Mouse (Mus musculus): Measurements from ENCODE around the gene Psma7. TPM values are rescaled to one million over a fixed set of nuclear protein-coding genes. Genes with fewer than 3 reads are reported as not detected.

Psma7 gene
- 100 to 1,000 TPM; 162 TPM for total RNA-seq (2021)
- long read RNA-seq, experiment 1, transcript Psma7-201 (7 exons, 914 nt) = major isoform, 83 of 212 reads
- long read RNA-seq, experiment 1, partial matches to known transcripts = 102 of 212 reads
- long read RNA-seq, experiment 1, other reads (novel, unspliced or antisense) = 21 of 212 reads
- long read RNA-seq, experiment 2, transcript Psma7-201 (7 exons, 914 nt) = major isoform, 45 of 144 reads
- long read RNA-seq, experiment 2, partial matches to known transcripts = 64 of 144 reads
- long read RNA-seq, experiment 2, other reads (novel, unspliced or antisense) = 26 of 144 reads

- peak within 1 kb of the TSS; percentile 100 for H3K27ac ChIP-seq
- intact Hi-C loops (cut with DNase I) = loop anchor here (1.0 kb wide), 2 partner anchors 18 to 66 kb away; partner anchors contain the start of genes Lsm14b and Taf4
- peak; percentile 44 for TF ChIP-seq CTCF (IDR thresholded peaks at IDR 0.05)
- DNase-seq (ENCODE audit: extremely low spot score in 1 of 2, low spot score in 2 of 2) = peak; percentile 90 to 91
- peak within 1 kb of the TSS; percentile 99 for H3K4me3 ChIP-seq
Measured at GRCm38 (mm10) chr2:180042256-180042857, at the start of gene Psma7, which contains the start of gene Ss18l1. Psma7 (minus strand) TSS chr2:180042433. Ss18l1 (plus strand) TSS chr2:180042509.

- no peak overlapping the region for H3K4me3 ChIP-seq
- intact Hi-C loops (cut with DNase I) = no loop called here
- TF ChIP-seq CTCF (IDR thresholded peaks at IDR 0.05) = no peak
Measured at GRCm38 (mm10) chr2:180090285-180090684, 48.1 kb upstream of the Psma7 start.

DNA sequence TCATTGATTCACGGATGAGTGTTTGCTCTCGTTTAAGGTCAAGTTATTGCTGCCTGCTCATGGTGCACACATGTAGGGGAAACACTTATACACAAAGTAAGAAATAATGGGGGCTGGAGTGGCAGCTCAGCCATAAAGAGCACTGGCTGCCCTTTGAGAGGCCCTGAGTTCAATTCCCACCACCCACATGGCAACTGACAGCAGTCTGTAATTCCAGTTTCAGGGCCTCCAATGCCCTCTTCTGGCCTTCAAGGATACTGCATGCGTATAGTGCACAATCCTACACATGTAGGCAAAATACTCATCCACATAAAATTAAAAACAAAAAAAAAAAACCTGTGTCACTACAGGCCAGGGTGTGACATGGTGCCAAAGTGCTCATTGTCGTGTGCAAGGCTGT is 45.2 kb upstream of the Psma7 start:
- TF ChIP-seq CTCF (IDR thresholded peaks at IDR 0.05) = peak; percentile 38
- Histone ChIP-seq H3K27ac (no peak overlapping the region), H3K4me3 (no peak overlapping the region)
- no peak for DNase-seq (ENCODE audit: extremely low spot score in 1 of 2, low spot score in 2 of 2)
- intact Hi-C loops (cut with DNase I) = loop anchor here (5.0 kb wide), 1 partner anchor 80 kb away; no protein-coding TSS in a partner anchor

More at GRCm38 (mm10) chr2:180090285-180090684, 48.1 kb upstream of the Psma7 start:
- DNase-seq (ENCODE audit: extremely low spot score in 1 of 2, low spot score in 2 of 2) = no peak
- no peak overlapping the region for H3K27ac ChIP-seq

DNA sequence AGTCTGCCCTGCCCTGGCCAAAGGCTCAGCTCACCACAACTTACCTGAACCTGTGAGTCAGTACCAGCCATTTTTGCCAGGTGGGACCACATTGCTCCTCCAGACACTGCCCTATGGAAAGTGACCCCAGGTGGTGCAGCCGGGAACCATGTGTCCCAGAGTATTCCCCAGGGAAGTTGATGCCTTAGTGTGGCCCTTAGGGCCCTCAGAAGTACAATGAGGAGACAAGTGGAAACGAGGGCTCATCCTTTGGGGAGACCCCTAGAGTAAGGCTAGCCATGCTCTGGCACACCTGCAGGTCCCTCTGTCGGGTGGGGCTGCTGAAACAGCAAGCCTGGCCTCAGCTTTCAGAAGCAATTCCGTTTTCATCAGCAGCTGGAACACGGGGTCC is 44.4 kb upstream of the Psma7 start:
- DNase-seq (ENCODE audit: extremely low spot score in 1 of 2, low spot score in 2 of 2) = no peak
- no peak for TF ChIP-seq CTCF (IDR thresholded peaks at IDR 0.05)
- intact Hi-C loops (cut with DNase I) = loop anchor here (5.0 kb wide), 1 partner anchor 81 kb away; no protein-coding TSS in a partner anchor
- Histone ChIP-seq H3K4me3 (no peak overlapping the region), H3K27ac (no peak overlapping the region)

DNA sequence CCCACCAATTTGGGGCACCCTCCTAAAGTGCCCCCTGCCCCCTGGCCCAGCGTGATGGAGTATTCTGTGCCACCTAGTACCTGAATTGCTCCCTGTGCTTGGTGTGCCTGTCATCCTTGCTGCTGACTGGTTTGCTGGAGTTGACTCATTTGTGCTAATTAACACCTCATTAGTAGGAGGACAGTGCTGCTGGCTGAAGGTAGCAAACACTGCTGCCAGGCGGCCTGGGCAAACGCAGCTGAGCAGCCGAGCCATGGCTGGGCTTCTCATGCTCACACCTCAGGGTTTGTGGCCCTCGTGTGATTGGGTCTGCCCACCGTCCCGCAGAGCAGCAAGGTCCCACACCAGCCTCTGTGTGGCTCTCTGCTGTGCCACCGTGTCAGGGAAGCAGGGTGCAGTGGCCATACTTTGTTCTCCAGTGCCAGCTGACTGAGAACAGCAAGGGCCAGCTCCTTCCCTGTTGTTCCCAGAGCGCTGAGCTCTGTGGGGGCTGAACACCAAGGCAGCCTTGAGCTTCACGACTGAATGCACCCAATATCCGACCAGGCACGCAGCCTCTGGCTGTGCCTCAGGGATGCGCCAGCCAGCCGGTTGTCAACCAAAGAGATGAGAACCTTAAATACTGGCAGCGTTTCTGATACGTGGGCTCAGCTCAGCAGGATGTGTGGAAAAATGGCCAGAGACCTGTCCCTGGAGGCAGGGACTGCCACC is 43.8 kb upstream of the Psma7 start:
- Histone ChIP-seq H3K4me3 (no peak overlapping the region), H3K27ac (no peak overlapping the region)
- TF ChIP-seq CTCF (IDR thresholded peaks at IDR 0.05) = no peak
- intact Hi-C loops (cut with DNase I) = loop anchor here (5.0 kb wide), 1 partner anchor 81 kb away; no protein-coding TSS in a partner anchor
- no peak for DNase-seq (ENCODE audit: extremely low spot score in 1 of 2, low spot score in 2 of 2)

DNA sequence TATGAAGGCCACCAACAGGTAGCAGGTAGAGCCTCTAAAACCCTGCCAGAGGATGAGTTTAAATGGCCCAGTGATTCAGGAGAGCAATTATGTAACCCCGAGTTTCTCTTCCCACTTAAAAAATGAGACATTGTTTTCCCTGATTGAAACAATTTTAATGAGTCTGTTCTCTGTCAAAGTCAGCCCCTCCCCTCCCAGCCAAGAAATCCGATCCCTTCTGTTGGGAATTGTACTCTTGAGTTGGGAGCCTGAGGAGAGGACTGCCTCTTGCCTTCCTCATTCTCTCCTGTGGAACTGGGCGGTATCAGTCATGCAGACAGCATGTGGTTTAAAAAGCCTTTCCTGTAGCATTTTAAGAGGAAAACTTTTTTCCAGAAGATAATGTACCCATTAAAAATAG is 42.3 kb upstream of the Psma7 start:
- no peak overlapping the region for H3K27ac ChIP-seq

GRCm38 (mm10) chr2:180083063-180083462 is 40.8 kb upstream of the Psma7 start:
- intact Hi-C loops (cut with DNase I) = no loop called here
- Histone ChIP-seq H3K4me3 (no peak overlapping the region), H3K27ac (no peak overlapping the region)
- TF ChIP-seq CTCF (IDR thresholded peaks at IDR 0.05) = no peak
- DNase-seq (ENCODE audit: extremely low spot score in 1 of 2, low spot score in 2 of 2) = no peak

More for the DNA sequence above, 42.3 kb upstream of the Psma7 start:
- no peak for TF ChIP-seq CTCF (IDR thresholded peaks at IDR 0.05)
- no peak overlapping the region for H3K4me3 ChIP-seq
- no peak for DNase-seq (ENCODE audit: extremely low spot score in 1 of 2, low spot score in 2 of 2)
- intact Hi-C loops (cut with DNase I) = no loop called here

- no peak for DNase-seq (ENCODE audit: extremely low spot score in 1 of 2, low spot score in 2 of 2)
- no peak overlapping the region for H3K4me3 ChIP-seq
- H3K27ac ChIP-seq = no peak overlapping the region
- intact Hi-C loops (cut with DNase I) = no loop called here
- TF ChIP-seq CTCF (IDR thresholded peaks at IDR 0.05) = no peak
Measured at GRCm38 (mm10) chr2:180080680-180081079, 38.4 kb upstream of the Psma7 start.

DNA sequence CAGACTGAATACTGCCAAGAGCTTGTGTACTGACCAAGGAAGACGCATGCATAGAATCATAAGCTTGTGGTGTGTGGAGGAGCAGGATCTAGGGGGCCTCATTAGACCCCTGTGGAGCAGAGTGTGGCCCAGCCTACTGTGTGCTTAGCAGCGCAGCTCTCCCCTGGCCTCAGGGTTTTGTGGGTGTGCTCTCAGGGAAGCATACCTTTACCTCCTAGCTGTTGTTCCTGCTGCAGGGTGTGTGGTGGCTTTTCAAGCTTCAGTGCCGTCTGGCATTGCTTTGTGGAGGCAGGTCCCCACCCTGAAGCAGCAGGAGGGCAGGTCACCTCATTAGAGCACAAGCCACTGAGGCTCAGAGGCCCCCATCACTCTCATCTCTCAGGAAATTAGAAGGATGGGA is 35.4 kb upstream of the Psma7 start:
- intact Hi-C loops (cut with DNase I) = no loop called here

GRCm38 (mm10) chr2:180072886-180073285 is 30.7 kb upstream of the Psma7 start:
- H3K4me3 ChIP-seq = no peak overlapping the region
- TF ChIP-seq CTCF (IDR thresholded peaks at IDR 0.05) = no peak
- intact Hi-C loops (cut with DNase I) = no loop called here
- H3K27ac ChIP-seq = no peak overlapping the region
- DNase-seq (ENCODE audit: extremely low spot score in 1 of 2, low spot score in 2 of 2) = no peak

More for the DNA sequence above, 35.4 kb upstream of the Psma7 start:
- TF ChIP-seq CTCF (IDR thresholded peaks at IDR 0.05) = no peak
- Histone ChIP-seq H3K27ac (no peak overlapping the region), H3K4me3 (no peak overlapping the region)
- no peak for DNase-seq (ENCODE audit: extremely low spot score in 1 of 2, low spot score in 2 of 2)

GRCm38 (mm10) chr2:180071671-180072070 is 29.4 kb upstream of the Psma7 start:
- Histone ChIP-seq H3K4me3 (no peak overlapping the region), H3K27ac (no peak overlapping the region)
- DNase-seq (ENCODE audit: extremely low spot score in 1 of 2, low spot score in 2 of 2) = no peak
- no peak for TF ChIP-seq CTCF (IDR thresholded peaks at IDR 0.05)
- intact Hi-C loops (cut with DNase I) = loop anchor here (2.0 kb wide), 1 partner anchor 47 kb away; the partner anchor contains the start of gene Osbpl2

All from left cerebral cortex, adult 2 months (tissue).